Mouse (Mus musculus) MEL-GATA-1-ER (cell line): ENCODE measurements around the gene Mapk3.
"Not testable (repeated sequence)": the region's sequence is repeated elsewhere in the genome, so short reads cannot be mapped to it uniquely, and the experiment has no call there.

Experiments
- DNase-seq: peaks from one replicate; pipeline ENCODE4 v3.0.0-alpha.2; 2012; ENCODE audit warnings: low read depth; ENCODE audit errors: extremely low read depth

Mapk3 gene

GRCm38 (mm10) chr7:126759672-126760390, 430 bp downstream of the Mapk3 start:
- no peak for DNase-seq

- DNase-seq = no peak
These were observed 996 bp downstream of the Mapk3 start for GRCm38 (mm10) chr7:126760391-126760802.

- no peak for DNase-seq
These were observed 1.6 kb downstream of the Mapk3 start for GRCm38 (mm10) chr7:126760956-126761355.

GRCm38 (mm10) chr7:126761529-126762067, 2.2 kb downstream of the Mapk3 start:
- no peak for DNase-seq

- DNase-seq = no peak
These were observed 3.1 kb downstream of the Mapk3 start for GRCm38 (mm10) chr7:126762471-126763008.

- no peak for DNase-seq
These were observed 6.1 kb downstream of the Mapk3 start for GRCm38 (mm10) chr7:126765540-126765939.

- no peak for DNase-seq
These were observed 6.8 kb downstream of the Mapk3 start, which contains the start of gene Gdpd3 for GRCm38 (mm10) chr7:126766201-126766600. Gene Gdpd3, plus strand, starts transcription at chr7:126766334.

GRCm38 (mm10) chr7:126767001-126767400, 7.6 kb downstream of the Mapk3 start:
- no peak for DNase-seq

GRCm38 (mm10) chr7:126770784-126771183, 11.4 kb downstream of the Mapk3 start:
- DNase-seq = peak; percentile 83

GRCm38 (mm10) chr7:126773351-126773750, 13.9 kb downstream of the Mapk3 start:
- no peak for DNase-seq

- DNase-seq = no peak
These were observed 15.1 kb downstream of the Mapk3 start for GRCm38 (mm10) chr7:126774463-126774862.

GRCm38 (mm10) chr7:126775185-126775977, 16.0 kb downstream of the Mapk3 start:
- DNase-seq = no peak

- no peak for DNase-seq
These were observed 16.5 kb downstream of the Mapk3 start for GRCm38 (mm10) chr7:126775978-126776234.

- DNase-seq = no peak
These were observed 17.2 kb downstream of the Mapk3 start, which contains the start of gene Ypel3 for GRCm38 (mm10) chr7:126776598-126777057. Gene Ypel3, plus strand, starts transcription at chr7:126776955.

- DNase-seq = no peak
These were observed 18.1 kb downstream of the Mapk3 start for GRCm38 (mm10) chr7:126777476-126777875.

- DNase-seq = no peak
These were observed 18.7 kb downstream of the Mapk3 start for GRCm38 (mm10) chr7:126778147-126778546.

- not testable (repeated sequence) for DNase-seq
These were observed 19.7 kb downstream of the Mapk3 start for GRCm38 (mm10) chr7:126779101-126779500.

GRCm38 (mm10) chr7:126779983-126780970, 20.9 kb downstream of the Mapk3 start:
- no peak for DNase-seq

GRCm38 (mm10) chr7:126780971-126781635, 21.7 kb downstream of the Mapk3 start, which contains the start of gene Tbx6:
Gene Tbx6, plus strand, starts transcription at chr7:126781483.
- DNase-seq = no peak
